Mouse (Mus musculus): ENCODE results near the gene D430041D05Rik. TPM values are rescaled to one million over a fixed set of nuclear protein-coding genes. Genes with fewer than 3 reads are reported as not detected.
"Not testable (repeated sequence)": the region's sequence is repeated elsewhere in the genome, so short reads cannot be mapped to it uniquely, and the experiment has no call there.

Gene D430041D05Rik
- polyA plus RNA-seq, 1 experiment, result not detected

GRCm38 (mm10) chr2:104104800-104105199 lies 306.0 kb downstream of the D430041D05Rik start:
- no peak for TF ChIP-seq CTCF (IDR thresholded peaks at IDR 0.05; ENCODE audit: low read depth, low read length)
- peaks cover 14% of the 10 kb centered on the region for H3K4me1 ChIP-seq (ENCODE audit: control insufficient read depth, insufficient read depth, low read length)
- no peak overlapping the region for H3K27ac ChIP-seq (ENCODE audit: insufficient read depth, low read depth, low read length)
- no peak overlapping the region for H3K4me3 ChIP-seq (ENCODE audit: insufficient read depth, low read length)

GRCm38 (mm10) chr2:104099946-104100345 lies 310.9 kb downstream of the D430041D05Rik start:
- Histone ChIP-seq H3K4me3 (ENCODE audit: insufficient read depth, low read length) (no peak overlapping the region), H3K27ac (ENCODE audit: insufficient read depth, low read depth, low read length) (no peak overlapping the region), H3K4me1 (ENCODE audit: control insufficient read depth, insufficient read depth, low read length) (peaks cover 6% of the 10 kb centered on the region; the same call in 1 of the 2 replicates)
- no peak for TF ChIP-seq POLR2A (IDR thresholded peaks at IDR 0.05; ENCODE audit: borderline replicate concordance, low read depth, low read length)
- no peak for TF ChIP-seq CTCF (IDR thresholded peaks at IDR 0.05; ENCODE audit: low read depth, low read length)

- H3K4me3 ChIP-seq (ENCODE audit: insufficient read depth, low read length), result no peak overlapping the region
- no peak for TF ChIP-seq CTCF (IDR thresholded peaks at IDR 0.05; ENCODE audit: low read depth, low read length)
- no peak for TF ChIP-seq POLR2A (IDR thresholded peaks at IDR 0.05; ENCODE audit: borderline replicate concordance, low read depth, low read length)
- H3K4me1 ChIP-seq (ENCODE audit: control insufficient read depth, insufficient read depth, low read length), result peaks cover 2% of the 10 kb centered on the region; the same call in 1 of the 2 replicates
- H3K27ac ChIP-seq (ENCODE audit: insufficient read depth, low read depth, low read length), result no peak overlapping the region
Measured at GRCm38 (mm10) chr2:104099231-104099585, 311.6 kb downstream of the D430041D05Rik start.

GRCm38 (mm10) chr2:104098529-104099230 lies 312.1 kb downstream of the D430041D05Rik start:
- Histone ChIP-seq H3K4me1 (ENCODE audit: control insufficient read depth, insufficient read depth, low read length) (peaks cover 2% of the 10 kb centered on the region; the same call in 1 of the 2 replicates), H3K4me3 (ENCODE audit: insufficient read depth, low read length) (no peak overlapping the region), H3K27ac (ENCODE audit: insufficient read depth, low read depth, low read length) (no peak overlapping the region)
- TF ChIP-seq CTCF (IDR thresholded peaks at IDR 0.05; ENCODE audit: low read depth, low read length) (no peak), POLR2A (IDR thresholded peaks at IDR 0.05; ENCODE audit: borderline replicate concordance, low read depth, low read length) (no peak)

GRCm38 (mm10) chr2:104097396-104097795 lies 313.4 kb downstream of the D430041D05Rik start:
- not testable (repeated sequence) for H3K4me3 ChIP-seq (ENCODE audit: insufficient read depth, low read length); H3K27ac ChIP-seq (ENCODE audit: insufficient read depth, low read depth, low read length); H3K4me1 ChIP-seq (ENCODE audit: control insufficient read depth, insufficient read depth, low read length)

GRCm38 (mm10) chr2:104096796-104097195 lies 314.0 kb downstream of the D430041D05Rik start:
- H3K4me1 ChIP-seq (ENCODE audit: control insufficient read depth, insufficient read depth, low read length); H3K27ac ChIP-seq (ENCODE audit: insufficient read depth, low read depth, low read length); H3K4me3 ChIP-seq (ENCODE audit: insufficient read depth, low read length): not testable (repeated sequence)

- TF ChIP-seq CTCF (IDR thresholded peaks at IDR 0.05; ENCODE audit: low read depth, low read length) (no peak), POLR2A (IDR thresholded peaks at IDR 0.05; ENCODE audit: borderline replicate concordance, low read depth, low read length) (no peak)
- no peak overlapping the region for H3K27ac ChIP-seq (ENCODE audit: insufficient read depth, low read depth, low read length)
- peak overlapping the region; percentile 83 for H3K4me3 ChIP-seq (ENCODE audit: insufficient read depth, low read length)
- H3K4me1 ChIP-seq (ENCODE audit: control insufficient read depth, insufficient read depth, low read length), result peaks cover 2% of the 10 kb centered on the region; the same call in 1 of the 2 replicates
Measured at GRCm38 (mm10) chr2:104096256-104096655, 314.6 kb downstream of the D430041D05Rik start.

- TF ChIP-seq POLR2A (IDR thresholded peaks at IDR 0.05; ENCODE audit: borderline replicate concordance, low read depth, low read length) (no peak), CTCF (IDR thresholded peaks at IDR 0.05; ENCODE audit: low read depth, low read length) (no peak)
- Histone ChIP-seq H3K4me1 (ENCODE audit: control insufficient read depth, insufficient read depth, low read length) (peaks cover 2% of the 10 kb centered on the region; the same call in 1 of the 2 replicates), H3K27ac (ENCODE audit: insufficient read depth, low read depth, low read length) (no peak within 1 kb of the TSS)
Measured at GRCm38 (mm10) chr2:104095741-104096213, 315.0 kb downstream of the D430041D05Rik start, which contains the start of gene Cd59a. Gene Cd59a, plus strand, starts transcription at chr2:104095801.

GRCm38 (mm10) chr2:104093305-104093704 lies 317.5 kb downstream of the D430041D05Rik start:
- TF ChIP-seq POLR2A (IDR thresholded peaks at IDR 0.05; ENCODE audit: borderline replicate concordance, low read depth, low read length) (no peak), CTCF (IDR thresholded peaks at IDR 0.05; ENCODE audit: low read depth, low read length) (no peak)
- Histone ChIP-seq H3K27ac (ENCODE audit: insufficient read depth, low read depth, low read length) (no peak overlapping the region), H3K4me1 (ENCODE audit: control insufficient read depth, insufficient read depth, low read length) (peaks cover 2% of the 10 kb centered on the region; the same call in 1 of the 2 replicates), H3K4me3 (ENCODE audit: insufficient read depth, low read length) (no peak overlapping the region)

More at GRCm38 (mm10) chr2:104095741-104096213, 315.0 kb downstream of the D430041D05Rik start, which contains the start of gene Cd59a:
- H3K4me3 ChIP-seq (ENCODE audit: insufficient read depth, low read length), result peak within 1 kb of the TSS; percentile 83

Other genes starting within 250 kb of the D430041D05Rik start
- 30.9 and 36.2 TPM in 2 replicates for gene Hipk3, start 83.4 kb upstream of the D430041D05Rik start, polyA plus RNA-seq (2012; ENCODE audit: insufficient read depth, insufficient read length, missing spikeins)
- gene Cstf3, start 179.5 kb upstream of the D430041D05Rik start, polyA plus RNA-seq (2012; ENCODE audit: insufficient read depth, insufficient read length, missing spikeins), result 20.0 and 24.0 TPM in 2 replicates